Mouse (Mus musculus) lung, embryonic 14.5 days (tissue): Measurements from ENCODE around the gene Bcas3. TPM values are rescaled to one million over a fixed set of nuclear protein-coding genes. Genes with fewer than 3 reads are reported as not detected.

Experiments
- ATAC-seq: fragments of 200-750 bp; cut with Nextera tagmentation; 2 replicates; pipeline ENCODE4 v1.8.0; 2017; ENCODE audit warnings: mild to moderate bottlenecking, moderate TSS enrichment, moderate library complexity; ENCODE audit not compliant: insufficient read depth
- DNase-seq: peaks from one replicate; pipeline ENCODE4 v3.0.0-alpha.2; 2015
- H3K27ac ChIP-seq: fragments of 300-500 bp; sonication (generic); 2 replicates; pipeline ENCODE4 v1.5.1; 2014; ENCODE audit warnings: low read depth, mild to moderate bottlenecking, moderate library complexity
- H3K27me3 ChIP-seq: fragments of 300-500 bp; sonication (generic); 2 replicates; pipeline ENCODE4 v1.6.1; 2014; ENCODE audit warnings: low read length, control low read depth; ENCODE audit not compliant: insufficient read depth
- H3K36me3 ChIP-seq: fragments of 300-500 bp; sonication (generic); 2 replicates; pipeline ENCODE4 v1.6.1; 2014; ENCODE audit warnings: control low read depth; ENCODE audit not compliant: insufficient read depth
- H3K4me1 ChIP-seq: fragments of 300-500 bp; sonication (generic); 2 replicates; pipeline ENCODE4 v1.6.1; 2014; ENCODE audit warnings: antibody characterized with exemption, control low read depth; ENCODE audit not compliant: insufficient read depth
- H3K4me2 ChIP-seq: fragments of 300-500 bp; sonication (generic); 2 replicates; pipeline ENCODE4 v1.6.1; 2014; ENCODE audit warnings: mild to moderate bottlenecking
- H3K4me3 ChIP-seq: fragments of 300-500 bp; sonication (generic); 2 replicates; pipeline ENCODE4 v1.5.1; 2014; ENCODE audit warnings: low read depth, low read length
- H3K9ac ChIP-seq: fragments of 300-500 bp; sonication (generic); 2 replicates; pipeline ENCODE4 v1.6.1; 2014
- H3K9me3 ChIP-seq: fragments of 300-500 bp; sonication (generic); 2 replicates; pipeline ENCODE4 v1.6.1; 2016; ENCODE audit warnings: low read depth, low read length, control low read depth
- CTCF ChIP-seq: IDR thresholded peaks from 2 replicates; pipeline ENCODE4 v1.5.1; 2016; ENCODE audit warnings: antibody characterized with exemption, low read depth
- WGBS: fragments of 180-500 bp; shearing (Covaris S2); extraction: QIAGEN DNeasy Blood & Tissue Kit; methylation state at CpG from one replicate; pipeline ENCODE4 v1.1.7; 2014; 5-methylcytosine and 5-hydroxymethylcytosine counted together
- polyA plus RNA-seq: library from polyadenylated mRNA; unstranded; fragments of >200 nt; fragmentation: Nextera tagmentation; extraction: Ambion mirVana; gene quantifications from 2 replicates; pipeline ENCODE4 v1.2.1, GENCODE M21; 2014

The Bcas3 gene
- polyA plus RNA-seq, 1 experiment from 2014 or later = 35.0 TPM

DNA sequence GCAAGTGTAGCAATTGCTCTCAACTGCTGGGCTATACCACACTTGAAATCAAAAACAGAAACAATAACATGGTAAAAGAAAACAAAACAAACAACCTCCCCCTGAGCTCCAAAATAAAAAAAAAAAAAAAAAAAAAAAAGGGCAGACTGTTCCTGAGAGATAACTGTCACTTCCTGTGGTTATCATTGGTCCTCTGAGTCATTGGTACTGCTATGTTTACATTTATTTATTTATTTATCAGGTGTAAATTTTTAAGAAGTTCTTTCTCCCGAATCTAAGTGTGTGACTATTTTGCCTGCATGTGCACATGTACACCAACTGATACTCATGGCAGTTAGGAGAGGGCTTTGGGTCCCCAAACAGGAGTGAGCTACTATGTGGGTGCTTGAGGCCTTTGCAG lies 202.1 kb downstream of the Bcas3 start:
- no peak overlapping the region for H3K27ac ChIP-seq
- H3K9me3 ChIP-seq = no peaks in the 10 kb centered on the region
- H3K4me1 ChIP-seq = no peaks in the 10 kb centered on the region
- no peaks in the 10 kb centered on the region for H3K27me3 ChIP-seq
- no peak overlapping the region for H3K4me3 ChIP-seq
- TF ChIP-seq CTCF = no peak
- no peaks in the 10 kb centered on the region for H3K36me3 ChIP-seq
- DNase-seq = no peak
- WGBS = 25% methylated on average over 1 of the region's 1 CpGs
- ATAC-seq = no peak
- no peak overlapping the region for H3K4me2 ChIP-seq
- no peak overlapping the region for H3K9ac ChIP-seq

- no peak for TF ChIP-seq CTCF
- Histone ChIP-seq H3K9ac (no peak overlapping the region), H3K27ac (no peak overlapping the region), H3K4me2 (no peak overlapping the region), H3K4me3 (no peak overlapping the region), H3K36me3 (no peaks in the 10 kb centered on the region), H3K27me3 (no peaks in the 10 kb centered on the region), H3K4me1 (no peaks in the 10 kb centered on the region), H3K9me3 (no peaks in the 10 kb centered on the region)
- no peak for ATAC-seq
- 65% methylated on average over 2 of the region's 2 CpGs for WGBS
- DNase-seq = no peak
Observed at GRCm38 (mm10) chr11:85555721-85556120, 202.8 kb downstream of the Bcas3 start.

DNA sequence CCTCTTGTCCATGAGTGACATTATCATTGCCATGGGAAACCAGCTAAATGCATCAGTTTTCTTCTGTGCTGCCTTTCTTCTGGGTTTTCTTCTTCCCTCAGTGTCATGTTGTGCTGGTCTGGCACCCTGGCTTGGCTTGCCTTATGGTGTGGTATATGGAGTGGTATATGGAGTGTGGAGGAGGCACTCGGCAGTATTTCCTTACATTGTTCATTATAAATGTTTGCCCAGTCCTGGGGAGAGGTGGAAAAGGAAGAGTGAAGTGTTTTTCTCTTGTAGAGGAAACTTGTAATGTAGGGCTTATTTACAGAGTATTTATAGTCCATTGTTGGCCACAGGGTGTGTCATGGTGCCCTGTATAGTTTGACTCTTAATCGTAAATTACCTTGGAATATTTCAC lies 212.1 kb downstream of the Bcas3 start:
- Histone ChIP-seq H3K4me3 (no peak overlapping the region), H3K4me2 (no peak overlapping the region), H3K9me3 (no peaks in the 10 kb centered on the region), H3K27ac (no peak overlapping the region), H3K4me1 (no peaks in the 10 kb centered on the region), H3K27me3 (no peaks in the 10 kb centered on the region), H3K36me3 (no peaks in the 10 kb centered on the region), H3K9ac (no peak overlapping the region)
- no peak for TF ChIP-seq CTCF
- DNase-seq (no peak), ATAC-seq (no peak)
- 61% methylated on average over 2 of the region's 2 CpGs for WGBS

- ATAC-seq (no peak), DNase-seq (no peak)
- 49% methylated on average over 3 of the region's 3 CpGs for WGBS
- Histone ChIP-seq H3K27ac (peak overlapping the region; percentile 58; the same call in 1 of the 2 replicates), H3K36me3 (no peaks in the 10 kb centered on the region), H3K4me2 (no peak overlapping the region), H3K4me3 (no peak overlapping the region), H3K9ac (no peak overlapping the region), H3K4me1 (peaks cover 24% of the 10 kb centered on the region), H3K9me3 (no peaks in the 10 kb centered on the region), H3K27me3 (no peaks in the 10 kb centered on the region)
- TF ChIP-seq CTCF = no peak
Observed at GRCm38 (mm10) chr11:85571040-85571439, 218.1 kb downstream of the Bcas3 start.

DNA sequence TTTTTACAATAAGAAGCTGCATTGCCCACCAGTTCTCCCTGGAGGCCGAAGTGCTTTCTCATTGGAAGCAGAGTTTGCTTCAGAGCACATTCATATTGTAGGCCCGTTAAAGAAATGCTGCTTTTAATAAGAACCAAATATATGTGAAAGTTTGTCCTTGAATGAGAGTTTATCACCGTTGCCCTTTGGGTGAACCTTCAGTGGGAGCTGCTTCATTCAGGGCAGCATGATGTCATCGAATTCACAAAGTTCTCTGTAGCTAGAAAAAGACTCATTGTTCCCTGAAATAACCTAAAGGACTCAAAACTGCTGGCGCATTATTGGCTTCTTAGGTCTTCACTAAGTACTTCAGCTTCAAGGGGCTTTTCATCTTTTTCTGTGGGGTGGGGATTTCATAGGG lies 219.0 kb downstream of the Bcas3 start:
- TF ChIP-seq CTCF = no peak
- no peak overlapping the region for H3K9ac ChIP-seq
- ATAC-seq = 0 out of 2 replicates have a peak, but pooled peaks have one; percentile 28

GRCm38 (mm10) chr11:85572590-85572989 lies 219.6 kb downstream of the Bcas3 start:
- Histone ChIP-seq H3K27me3 (no peaks in the 10 kb centered on the region), H3K36me3 (no peaks in the 10 kb centered on the region), H3K4me2 (no peak overlapping the region), H3K4me3 (no peak overlapping the region), H3K9me3 (no peaks in the 10 kb centered on the region), H3K4me1 (peaks cover 27% of the 10 kb centered on the region), H3K9ac (no peak overlapping the region), H3K27ac (peak overlapping the region; percentile 79)
- no peak for TF ChIP-seq CTCF
- DNase-seq = no peak
- WGBS = 36% methylated on average over 3 of the region's 3 CpGs
- ATAC-seq = no peak

More for the DNA sequence above, 219.0 kb downstream of the Bcas3 start:
- WGBS = 34% methylated on average over 5 of the region's 5 CpGs
- Histone ChIP-seq H3K4me2 (no peak overlapping the region), H3K36me3 (no peaks in the 10 kb centered on the region), H3K27ac (peak overlapping the region; percentile 79), H3K4me1 (peaks cover 24% of the 10 kb centered on the region), H3K9me3 (no peaks in the 10 kb centered on the region), H3K27me3 (no peaks in the 10 kb centered on the region), H3K4me3 (no peak overlapping the region)
- DNase-seq = peak; percentile 72

- Histone ChIP-seq H3K27me3 (no peaks in the 10 kb centered on the region), H3K27ac (peak overlapping the region; percentile 25; the same call in 1 of the 2 replicates), H3K9ac (no peak overlapping the region), H3K36me3 (no peaks in the 10 kb centered on the region), H3K4me1 (peaks cover 30% of the 10 kb centered on the region), H3K9me3 (no peaks in the 10 kb centered on the region), H3K4me3 (no peak overlapping the region), H3K4me2 (no peak overlapping the region)
- DNase-seq (peak; percentile 68), ATAC-seq (0 out of 2 replicates have a peak, but pooled peaks have one; percentile 53)
- WGBS = 1% methylated on average over 4 of the region's 4 CpGs
- no peak for TF ChIP-seq CTCF
Observed at GRCm38 (mm10) chr11:85574496-85574895, 221.5 kb downstream of the Bcas3 start.
